Comparison of ENCODE assay signal across 8 mouse cellular contexts in genomic region chr8:119992249-119992648, GRCm38 (mm10). TPM values are rescaled to one million over a fixed set of nuclear protein-coding genes. Genes with fewer than 3 reads are reported as not detected.
DNase-seq lines count a peak whose midpoint lies in the region; ATAC-seq lines count a peak whose summit lies in the region.

Crispld2 (plus strand) TSS chr8:119992438.

- no peaks in the 10 kb centered on the region for H3K36me3 ChIP-seq in hindbrain, embryonic 15.5 days

- DNase-seq in T-cell, adult 2 months (ENCODE audit: low spot score) = peak; percentile 4
- peak; percentile 97 for DNase-seq in embryo, embryonic 10 days (ENCODE audit: low spot score)
- peak; percentile 79 for DNase-seq in gastrocnemius, postnatal 10 days
- peak; percentile 38 to 54 for DNase-seq in left cerebral cortex, adult 18-20 months (ENCODE audit: low spot score in 2 of 2)
- DNase-seq in lung, postnatal 14 days = peak; percentile 78
- DNase-seq in retina, postnatal 7 days (ENCODE audit: low read depth, low spot score) = peak; percentile 43
- peak; percentile 84 for DNase-seq in urinary bladder, postnatal 14 days (ENCODE audit: low spot score)

- peaks cover 13% of the 10 kb centered on the region for H3K4me1 ChIP-seq in hindbrain, embryonic 15.5 days (replicated peaks)

- peak within 1 kb of the TSS; percentile 3; the same call in 1 of the 2 replicates for H3K9ac ChIP-seq in hindbrain, embryonic 15.5 days

- no peaks in the 10 kb centered on the region for H3K9me3 ChIP-seq in hindbrain, embryonic 15.5 days

- peaks cover 20% of the 10 kb centered on the region for H3K27me3 ChIP-seq in hindbrain, embryonic 15.5 days

- H3K4me2 ChIP-seq in hindbrain, embryonic 15.5 days = peak within 1 kb of the TSS; percentile 69

- ATAC-seq in hindbrain, embryonic 15.5 days (ENCODE audit: low FRiP score, low read depth) = peak; percentile 94

- WGBS in hindbrain, embryonic 15.5 days = under 1% methylated on average over 25 of the region's 25 CpGs

- H3K4me3 ChIP-seq in hindbrain, embryonic 15.5 days = peak within 1 kb of the TSS; percentile 33

- H3K27ac ChIP-seq in hindbrain, embryonic 15.5 days (replicated peaks) = no peak within 1 kb of the TSS

RNA-seq across cellular contexts. Expression of gene Crispld2, which starts in this region (rescaled TPM):
- total RNA-seq in gastrocnemius, postnatal 10 days (2021) = 1 to 10 TPM; 3.9 to 5.3 TPM
- 1.8 and 2.8 TPM in 2 replicates for polyA plus RNA-seq in hindbrain, embryonic 15.5 days (2015; fragmentation: Nextera tagmentation; extraction: Ambion mirVana)
- total RNA-seq in left cerebral cortex, adult 18-20 months (2021) = 1 to 10 TPM; 2.1 to 2.7 TPM

Comparison
In these comparisons a context has a peak if more than half of its experiments do, and no peak if none do; other contexts are left out.
1. DNase-seq: peak in every context shown above with its lines; median percentile 97 in embryo, embryonic 10 days; 84 in urinary bladder, postnatal 14 days; 79 in gastrocnemius, postnatal 10 days; 78 in lung, postnatal 14 days; 46 in left cerebral cortex, adult 18-20 months; 43 in retina, postnatal 7 days; 4 in T-cell, adult 2 months.